10 mouse cellular contexts compared by ENCODE assay signal in the genomic region with DNA sequence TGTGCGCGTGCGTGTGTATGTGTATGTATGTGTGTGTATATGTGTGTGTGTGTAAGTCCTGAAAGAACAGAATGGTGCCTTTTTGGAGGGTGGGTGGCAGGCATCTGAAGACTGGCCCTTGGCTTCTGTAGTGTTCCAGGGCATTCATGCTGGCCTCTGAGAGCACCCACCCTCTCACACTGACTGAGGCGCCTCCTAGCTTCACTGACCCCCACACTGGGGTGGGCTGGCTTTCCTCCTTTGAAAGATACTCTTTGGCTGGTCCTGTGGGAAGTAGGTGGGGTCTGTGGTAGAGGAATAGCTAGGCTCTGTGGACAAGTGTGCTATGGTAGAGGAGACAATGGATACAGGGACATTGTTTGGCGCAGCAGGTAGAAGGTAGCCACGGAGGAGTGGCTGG.
A peak's percentile ranks its signal among the peaks of the same experiment; 100 is the strongest.
DNase-seq lines count a peak whose midpoint lies in the region; ATAC-seq and TF ChIP-seq lines count a peak whose summit lies in the region.
"Had no signal": no experiment of that assay in that cellular context is flagged by ENCODE, and none has a peak within 500 bp of the region (broad histone marks: within the 10 kb centered on the region; RNA-seq: fewer than 3 reads in every experiment).

No protein-coding gene starts in this region.

- 74% methylated on average over 6 of the region's 6 CpGs for WGBS in heart, embryonic 10.5 days
- WGBS in lung, embryonic 16.5 days: 75% methylated on average over 6 of the region's 6 CpGs
- 80% methylated on average over 6 of the region's 6 CpGs for WGBS in limb, embryonic 14.5 days

- H3K9me3 ChIP-seq in heart, embryonic 10.5 days: no peaks in the 10 kb centered on the region
- peaks cover 3% of the 10 kb centered on the region for H3K9me3 ChIP-seq in lung, embryonic 16.5 days (ENCODE audit: control insufficient read depth, low read length)
- H3K9me3 ChIP-seq in limb, embryonic 14.5 days (ENCODE audit: control insufficient read depth, low read length): no peaks in the 10 kb centered on the region
- H3K9me3 ChIP-seq: liver, embryonic 15.5 days had no signal

- H3K4me1 ChIP-seq in heart, embryonic 10.5 days: peaks cover 56% of the 10 kb centered on the region
- peaks cover 51% of the 10 kb centered on the region for H3K4me1 ChIP-seq in lung, embryonic 16.5 days (replicated peaks; ENCODE audit: control insufficient read depth, insufficient read depth, low read length)
- H3K4me1 ChIP-seq in limb, embryonic 14.5 days (ENCODE audit: control insufficient read depth, insufficient read depth, low read length): peaks cover 33% of the 10 kb centered on the region

- H3K4me3 ChIP-seq in heart, embryonic 10.5 days: no peak overlapping the region
- H3K4me3 ChIP-seq in lung, embryonic 16.5 days (ENCODE audit: low read length): no peak overlapping the region
- no peak overlapping the region for H3K4me3 ChIP-seq in limb, embryonic 14.5 days (replicated peaks; ENCODE audit: low read length)
- H3K4me3 ChIP-seq: liver, embryonic 15.5 days had no signal

- H3K9ac ChIP-seq in lung, embryonic 16.5 days (ENCODE audit: low read length): peak overlapping the region; percentile 47
- no peak overlapping the region for H3K9ac ChIP-seq in limb, embryonic 14.5 days (ENCODE audit: low read depth, low read length, severe bottlenecking)
- H3K9ac ChIP-seq: liver, embryonic 15.5 days had no signal

- no peak for DNase-seq in heart, embryonic 10.5 days (ENCODE audit: low spot score)
- DNase-seq in heart, postnatal 25 days (ENCODE audit: low spot score): no peak
- DNase-seq in lung, adult 18-20 months: no peak
- DNase-seq in limb, embryonic 14.5 days (ENCODE audit: low spot score): no peak
- DNase-seq in ovary, postnatal 14 days (ENCODE audit: low spot score): no peak
- no peak for DNase-seq in gastrocnemius, adult 8-10 months (ENCODE audit: low spot score in 2 of 2)
- no peak for DNase-seq in thymus, adult 18-20 months
- DNase-seq: kidney, postnatal 14 days had no signal

- H3K27ac ChIP-seq in heart, embryonic 10.5 days: peak overlapping the region; percentile 89
- peak overlapping the region; percentile 97 for H3K27ac ChIP-seq in lung, embryonic 16.5 days (ENCODE audit: low read length)
- H3K27ac ChIP-seq in limb, embryonic 14.5 days (replicated peaks; ENCODE audit: low read depth, low read length): 0 out of 2 replicates have a peak overlapping the region, but pooled peaks have one; percentile 48

- no peaks in the 10 kb centered on the region for H3K36me3 ChIP-seq in heart, embryonic 10.5 days
- no peaks in the 10 kb centered on the region for H3K36me3 ChIP-seq in lung, embryonic 16.5 days (ENCODE audit: control insufficient read depth, insufficient read depth, low read length)
- H3K36me3 ChIP-seq in limb, embryonic 14.5 days (ENCODE audit: control insufficient read depth, insufficient read depth, low read length): no peaks in the 10 kb centered on the region
- H3K36me3 ChIP-seq: liver, embryonic 15.5 days had no signal

- ATAC-seq in lung, embryonic 16.5 days (ENCODE audit: low read depth): no peak; the same call in 1 of the 2 replicates
- ATAC-seq in limb, embryonic 14.5 days (ENCODE audit: low FRiP score, low read depth): no peak

- H3K4me2 ChIP-seq in lung, embryonic 16.5 days (ENCODE audit: low read depth, low read length): no peak overlapping the region
- H3K4me2 ChIP-seq in limb, embryonic 14.5 days (replicated peaks; ENCODE audit: low read depth, low read length, severe bottlenecking): no peak overlapping the region
- H3K4me2 ChIP-seq: liver, embryonic 15.5 days had no signal

- intact Hi-C loops in heart, postnatal 25 days (cut with DNase I): no loop called here

- H3K27me3 ChIP-seq in heart, embryonic 10.5 days (ENCODE audit: insufficient read depth, poor library complexity, severe bottlenecking): no peaks in the 10 kb centered on the region
- H3K27me3 ChIP-seq in lung, embryonic 16.5 days (ENCODE audit: control insufficient read depth, insufficient read depth, low read depth, low read length): no peaks in the 10 kb centered on the region
- no peaks in the 10 kb centered on the region for H3K27me3 ChIP-seq in limb, embryonic 14.5 days (ENCODE audit: control insufficient read depth, insufficient read depth, low read length)

- no peak for TF ChIP-seq POLR2A in limb, embryonic 14.5 days (IDR thresholded peaks at IDR 0.05; ENCODE audit: borderline replicate concordance, extremely low read depth, insufficient read depth, insufficient read length)
